Mouse (Mus musculus) large intestine, adult 2 months (tissue): ENCODE measurements around the gene Bach1. TPM values are rescaled to one million over a fixed set of nuclear protein-coding genes. Genes with fewer than 3 reads are reported as not detected.
A peak's percentile ranks its signal among the peaks of the same experiment; 100 is the strongest.
"Not testable (repeated sequence)": the region's sequence is repeated elsewhere in the genome, so short reads cannot be mapped to it uniquely, and the experiment has no call there.

Experiments used
- DNase-seq: peaks from one replicate; pipeline ENCODE4 v3.0.0-alpha.2; 2012; ENCODE audit warnings: low read depth, low spot score
- WGBS: fragments of 180-500 bp; shearing (Covaris S2); methylation state at CpG from one replicate; pipeline ENCODE4 v1.1.7; 2018; 5-methylcytosine and 5-hydroxymethylcytosine counted together
- polyA plus RNA-seq: library from polyadenylated mRNA; depleted of rRNA; stranded (reverse); fragments of >200 nt; gene quantifications from 2 replicates; pipeline ENCODE4 v1.2.3, GENCODE M21; 2012

The Bach1 gene
- polyA plus RNA-seq, 1 experiment, result 13.7 TPM

DNA sequence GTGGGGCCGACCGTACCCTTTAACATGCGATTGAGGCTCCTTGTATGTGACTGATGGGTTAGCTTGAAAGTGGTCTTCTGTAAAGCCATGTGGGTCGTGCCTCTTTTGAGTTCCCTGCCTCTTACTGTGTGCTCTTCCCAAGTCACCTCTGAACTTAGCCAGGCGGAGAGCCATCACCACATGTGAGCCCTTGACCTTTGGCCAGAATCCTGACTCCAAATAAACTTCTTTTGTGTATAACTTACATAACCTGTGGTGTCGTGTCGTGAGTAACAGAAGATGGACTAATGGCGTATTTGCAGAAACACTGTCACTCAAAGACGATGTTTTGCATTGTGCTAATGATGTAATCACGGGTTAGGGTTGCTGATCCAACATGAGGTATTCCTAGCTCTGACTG, 22.6 kb upstream of the Bach1 start:
- no peak for DNase-seq
- WGBS, result 63% methylated on average over 10 of the region's 10 CpGs

GRCm38 (mm10) chr16:87678667-87679066, 20.1 kb upstream of the Bach1 start:
- no peak for DNase-seq
- WGBS, result 50% methylated on average over 11 of the region's 11 CpGs

DNA sequence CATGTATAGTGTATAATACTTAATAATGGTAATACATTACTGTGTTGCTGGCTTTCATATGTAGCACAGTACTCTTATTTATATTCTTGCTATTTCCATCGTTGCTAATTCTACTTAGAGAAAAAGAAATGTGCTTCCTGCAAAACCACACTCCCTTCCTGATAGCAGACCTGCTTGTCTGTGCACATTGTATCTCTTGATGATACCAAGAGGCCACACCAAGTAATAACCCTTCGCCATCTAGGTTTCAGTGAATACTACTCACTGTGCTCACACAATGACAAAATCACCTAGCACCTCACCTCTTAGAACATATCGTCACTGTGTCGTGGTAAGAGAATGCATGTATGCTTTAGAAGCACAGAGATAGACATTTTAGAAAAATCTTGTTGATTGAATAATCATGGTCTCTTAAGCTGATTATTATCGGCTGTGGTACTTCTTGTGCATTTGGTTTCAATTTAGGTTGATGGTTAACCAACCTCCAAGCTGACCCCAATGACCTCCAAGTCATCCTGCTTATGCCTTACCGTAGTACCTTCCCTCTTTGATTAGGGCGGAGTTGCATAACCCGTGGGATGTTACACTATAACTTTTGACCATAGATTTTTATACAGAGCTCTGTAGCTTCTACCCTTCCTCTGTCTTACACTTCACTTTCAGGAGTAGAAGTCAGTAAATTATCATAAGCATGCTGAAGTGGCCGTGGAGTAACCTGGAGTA, 17.7 kb upstream of the Bach1 start:
- DNase-seq, result no peak
- 55% methylated on average over 9 of the region's 9 CpGs for WGBS

- 63% methylated on average over 3 of the region's 3 CpGs for WGBS
- no peak for DNase-seq
Observed at GRCm38 (mm10) chr16:87681848-87682247, 16.9 kb upstream of the Bach1 start.

GRCm38 (mm10) chr16:87686458-87686857, 12.3 kb upstream of the Bach1 start:
- DNase-seq, result no peak
- 57% methylated on average over 1 of the region's 1 CpGs for WGBS

DNA sequence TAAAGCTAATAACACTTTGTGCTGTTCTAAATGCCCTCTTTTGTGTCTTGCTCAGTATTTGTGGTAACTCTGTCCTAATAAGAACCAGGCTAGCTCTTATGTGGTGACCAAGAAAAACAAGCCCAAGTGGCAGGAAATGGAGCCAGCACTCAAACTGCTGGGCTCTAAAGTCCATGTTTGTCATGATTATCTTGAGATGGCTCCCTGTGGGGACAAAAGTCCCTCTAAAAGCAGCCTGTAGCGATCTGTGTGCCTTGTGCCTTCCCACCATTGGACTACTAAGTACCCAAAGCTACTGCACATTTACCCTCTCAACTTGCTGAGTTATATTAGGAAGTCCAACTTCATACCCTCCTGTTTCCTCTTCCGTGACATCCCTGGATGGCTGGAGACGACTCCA, 11.4 kb upstream of the Bach1 start:
- DNase-seq, result no peak
- WGBS, result 62% methylated on average over 3 of the region's 3 CpGs

DNA sequence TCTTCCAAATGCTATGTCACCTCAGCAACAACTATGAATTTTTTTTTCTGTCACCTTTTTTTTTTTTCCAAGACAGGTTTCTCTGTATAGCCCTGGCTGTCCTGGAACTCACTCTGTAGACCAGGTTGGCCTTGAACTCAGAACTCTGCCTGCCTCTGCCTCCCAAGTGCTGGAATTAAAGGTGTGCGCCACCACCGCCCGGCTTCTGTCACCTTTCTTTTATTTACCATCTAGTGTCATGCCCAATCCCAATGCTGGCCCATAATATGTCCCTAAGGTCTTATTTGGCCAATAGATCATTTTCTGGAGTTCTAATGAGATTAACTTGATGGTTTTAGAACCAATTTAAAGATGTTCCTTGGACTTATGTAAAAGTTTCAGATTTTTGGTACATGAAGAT, 10.4 kb upstream of the Bach1 start:
- not testable (repeated sequence) for DNase-seq
- 95% methylated on average over 3 of the region's 3 CpGs for WGBS

DNA sequence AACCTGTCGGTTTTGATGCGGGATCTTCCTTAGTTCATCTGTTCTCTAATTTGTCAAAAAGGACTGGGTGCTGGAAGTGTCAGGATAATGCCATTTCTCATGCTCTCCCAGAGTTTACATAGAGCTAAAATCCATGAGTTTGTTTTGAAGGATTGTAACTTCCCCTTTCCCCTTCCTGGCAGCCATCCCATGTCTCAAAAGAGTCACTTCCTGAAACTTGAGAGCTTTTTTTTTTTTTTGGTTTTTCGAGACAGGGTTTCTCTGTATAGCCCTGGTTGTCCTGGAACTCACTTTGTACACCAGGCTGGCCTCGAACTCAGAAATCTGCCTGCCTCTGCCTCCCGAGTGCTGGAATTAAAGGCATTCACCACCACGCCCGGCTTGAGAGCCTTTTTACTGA, 9.9 kb upstream of the Bach1 start:
- 50% methylated on average over 7 of the region's 7 CpGs for WGBS
- DNase-seq, result not testable (repeated sequence)

DNA sequence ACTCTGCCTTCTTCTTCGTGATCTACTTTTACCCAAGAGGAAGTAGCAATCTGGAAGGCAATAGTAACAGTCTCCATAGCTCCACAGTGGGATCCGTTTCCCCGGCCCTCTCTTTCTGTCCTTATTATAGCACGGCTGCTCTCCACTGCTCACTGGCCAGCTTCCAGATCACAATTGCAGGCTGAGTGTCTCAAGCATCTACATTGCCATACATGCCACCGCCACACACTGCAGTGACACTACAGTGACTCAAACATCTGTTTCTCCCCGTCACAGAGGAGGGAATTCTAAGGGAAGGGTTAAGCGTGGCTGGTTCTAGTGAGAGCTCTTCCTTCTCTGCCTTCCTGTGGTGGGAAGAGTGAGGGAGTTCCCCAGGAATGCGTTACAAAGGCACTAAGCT, 9.5 kb upstream of the Bach1 start:
- DNase-seq, result no peak
- WGBS, result 30% methylated on average over 8 of the region's 8 CpGs

DNA sequence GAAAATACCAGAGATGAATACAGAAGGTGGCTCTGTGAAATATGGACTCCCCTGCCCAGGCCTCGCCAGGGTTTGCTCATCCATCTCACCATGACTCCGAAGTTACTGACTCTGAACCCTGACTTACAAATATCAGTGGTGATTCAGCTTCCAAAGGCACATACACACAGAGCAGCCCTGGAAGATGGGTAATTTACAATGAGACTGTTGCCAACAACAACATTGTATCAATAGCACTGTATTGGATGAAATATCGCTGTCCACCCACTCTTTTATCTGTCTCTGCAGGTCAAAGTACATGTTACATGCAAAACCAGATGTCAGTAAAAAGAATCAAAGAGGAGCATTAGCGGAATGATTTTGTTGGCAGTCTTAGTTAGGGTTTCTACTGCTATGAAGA, 8.2 kb upstream of the Bach1 start:
- 76% methylated on average over 4 of the region's 4 CpGs for WGBS
- no peak for DNase-seq

- DNase-seq, result no peak
- 89% methylated on average over 4 of the region's 4 CpGs for WGBS
Observed at GRCm38 (mm10) chr16:87691102-87691501, 7.6 kb upstream of the Bach1 start.

- DNase-seq, result no peak
- WGBS, result 96% methylated on average over 2 of the region's 2 CpGs
Observed at GRCm38 (mm10) chr16:87692591-87692990, 6.2 kb upstream of the Bach1 start.

DNA sequence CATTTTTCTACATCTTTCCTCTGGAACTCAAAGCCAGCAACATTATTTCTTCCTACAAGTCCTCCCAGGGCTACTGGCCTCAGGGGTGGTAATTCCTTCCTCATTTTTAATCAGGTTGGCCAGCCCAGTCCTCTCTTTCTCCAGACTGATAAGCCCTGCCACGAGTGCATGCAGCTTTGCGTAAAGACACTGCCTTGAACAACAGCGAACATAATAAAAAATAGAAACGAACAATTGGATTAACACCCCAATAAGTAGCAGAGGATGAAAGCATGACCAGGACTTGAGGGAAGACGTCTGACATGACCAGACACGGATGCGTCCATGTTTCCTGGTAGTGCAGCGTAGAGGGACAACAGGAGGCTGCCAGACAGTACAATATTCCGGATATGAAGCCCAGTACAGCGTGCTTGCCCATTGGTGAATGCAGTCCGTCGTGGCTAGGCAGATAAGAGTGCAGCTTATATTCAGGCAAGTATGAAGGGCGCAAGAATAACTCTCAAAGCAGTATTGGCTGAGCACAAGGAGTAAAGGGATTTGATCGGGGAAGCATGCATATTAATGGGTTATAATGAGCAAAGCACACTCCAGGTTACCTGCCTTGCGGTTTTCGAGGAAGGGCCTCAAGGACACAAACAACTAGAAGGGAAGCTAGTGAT, 909 bp upstream of the Bach1 start:
- 63% methylated on average over 16 of the region's 16 CpGs for WGBS
- DNase-seq, result no peak

GRCm38 (mm10) chr16:87699306-87699692, 554 bp downstream of the Bach1 start:
- WGBS, result under 1% methylated on average over 20 of the region's 20 CpGs
- no peak for DNase-seq

- DNase-seq, result peak; percentile 75
- under 1% methylated on average over 20 of the region's 20 CpGs for WGBS
Observed at GRCm38 (mm10) chr16:87699693-87700394, 1.1 kb downstream of the Bach1 start.

DNA sequence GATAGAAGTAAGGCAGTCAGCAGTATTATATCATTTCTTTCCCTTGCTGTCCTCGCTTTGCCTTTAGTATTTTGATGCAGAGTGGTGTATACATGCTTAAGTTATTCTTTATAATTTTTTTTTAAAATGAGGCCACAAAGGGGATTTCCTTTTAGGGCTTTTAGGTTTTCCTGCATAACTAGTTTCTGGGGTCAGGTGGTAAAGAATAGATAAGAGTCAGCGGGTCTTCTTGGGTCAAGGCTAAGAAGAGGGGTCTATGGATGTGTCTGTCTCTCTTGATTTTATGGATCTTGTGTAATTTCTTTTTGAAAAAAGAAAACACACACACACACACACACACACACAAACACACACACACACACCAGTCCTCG, 1.6 kb downstream of the Bach1 start:
- no peak for DNase-seq
- WGBS, result 13% methylated on average over 3 of the region's 3 CpGs

GRCm38 (mm10) chr16:87701891-87702290, 3.1 kb downstream of the Bach1 start:
- 89% methylated on average over 2 of the region's 2 CpGs for WGBS
- DNase-seq, result no peak

- WGBS, result 94% methylated on average over 5 of the region's 5 CpGs
- DNase-seq, result no peak
Observed at GRCm38 (mm10) chr16:87702881-87703280, 4.1 kb downstream of the Bach1 start.

DNA sequence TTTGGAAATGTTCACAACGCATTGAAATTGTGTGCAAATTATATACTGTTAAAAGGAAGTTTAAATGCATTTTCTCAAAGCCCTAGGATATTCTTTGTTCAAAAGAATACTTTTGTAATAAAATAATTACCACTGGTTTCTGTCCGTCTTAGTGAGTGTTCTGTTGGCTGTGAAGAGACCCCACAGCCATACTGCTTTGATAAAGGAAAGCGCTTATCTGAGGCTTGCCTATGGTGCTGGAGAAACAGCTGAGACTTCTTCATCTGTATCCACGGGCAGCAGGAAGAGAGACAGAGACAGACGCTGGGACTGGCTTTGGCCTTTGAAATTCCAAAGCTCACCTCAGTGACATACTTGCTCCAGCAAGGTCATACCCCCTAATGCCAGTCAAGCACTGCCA, 5.5 kb downstream of the Bach1 start:
- WGBS, result 74% methylated on average over 5 of the region's 5 CpGs
- no peak for DNase-seq

DNA sequence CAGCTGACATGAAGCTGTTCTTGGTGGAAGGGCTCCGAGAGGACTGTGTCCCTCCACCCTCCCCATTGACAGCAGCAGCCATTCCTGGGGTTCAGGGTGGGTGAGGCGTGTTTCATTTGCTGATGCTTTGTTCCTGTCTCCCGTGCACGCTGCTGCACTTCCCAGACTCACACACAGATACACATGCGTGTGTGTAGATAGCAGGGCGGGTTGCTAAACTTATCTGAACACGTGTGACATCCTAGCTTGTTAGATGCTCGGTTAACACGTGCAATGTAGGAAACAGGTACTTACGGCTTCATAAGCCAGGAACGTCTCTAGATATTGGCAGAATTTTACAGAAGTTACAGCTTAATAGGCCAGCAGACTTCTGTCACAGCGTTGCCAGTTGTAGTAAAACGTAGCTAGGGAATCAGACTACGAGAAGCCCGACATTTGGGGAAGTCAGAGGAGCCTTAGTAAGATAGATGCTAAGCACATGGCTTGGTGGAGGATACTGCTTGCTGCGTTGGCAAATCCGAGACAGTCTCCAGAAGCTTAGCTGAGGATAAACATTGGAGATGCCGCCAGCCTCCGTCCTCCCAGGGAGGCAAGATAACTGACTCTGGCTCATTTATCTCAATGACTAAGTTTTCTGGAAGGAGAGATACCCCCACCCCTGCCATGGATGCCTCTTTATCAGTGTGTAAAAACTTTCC, 7.3 kb downstream of the Bach1 start:
- no peak for DNase-seq
- WGBS, result 55% methylated on average over 19 of the region's 19 CpGs
